Mouse (Mus musculus) adrenal gland, adult 8-10 months (tissue): ENCODE data around the gene Slc3a1. TPM values are rescaled to one million over a fixed set of nuclear protein-coding genes. Genes with fewer than 3 reads are reported as not detected.

ENCODE experiments used
- DNase-seq: peaks from one replicate; pipeline ENCODE4 v3.0.0; 2022
- total RNA-seq, 4 experiments: library from RNA; stranded (reverse); gene quantifications; 2 replicates each; pipeline ENCODE4 v1.2.4; 2022

Gene Slc3a1
- total RNA-seq: under 1 TPM; 0.32 to 0.95 (median 0.62) TPM

DNA sequence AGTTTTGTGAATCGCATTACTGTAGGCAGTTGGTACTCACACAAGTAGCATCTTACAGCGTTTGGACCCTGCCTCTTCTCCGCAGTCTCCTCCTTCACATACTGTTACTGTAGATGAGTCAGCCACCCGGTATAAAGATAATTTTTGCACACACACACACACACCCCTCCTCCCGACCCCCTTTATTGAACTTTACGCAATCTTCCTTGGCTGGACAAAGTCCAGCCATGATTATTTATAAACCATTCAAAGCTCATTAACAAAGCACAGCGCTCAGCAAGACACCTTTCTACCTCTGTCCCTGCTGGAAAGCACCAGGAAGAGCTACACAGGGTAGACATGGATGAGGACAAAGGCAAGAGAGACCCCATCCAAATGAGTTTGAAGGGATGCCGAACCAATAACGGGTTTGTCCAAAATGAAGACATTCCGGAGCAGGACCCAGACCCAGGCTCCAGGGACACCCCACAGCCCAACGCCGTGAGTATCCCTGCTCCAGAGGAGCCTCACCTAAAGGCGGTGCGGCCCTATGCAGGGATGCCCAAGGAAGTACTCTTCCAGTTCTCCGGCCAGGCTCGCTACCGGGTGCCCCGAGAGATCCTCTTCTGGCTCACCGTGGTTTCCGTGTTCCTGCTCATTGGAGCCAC is at the start of gene Slc3a1:
TSS of gene Slc3a1 (plus strand) at position 284 of the 647 bp plus-strand sequence.
- no peak for DNase-seq

DNA sequence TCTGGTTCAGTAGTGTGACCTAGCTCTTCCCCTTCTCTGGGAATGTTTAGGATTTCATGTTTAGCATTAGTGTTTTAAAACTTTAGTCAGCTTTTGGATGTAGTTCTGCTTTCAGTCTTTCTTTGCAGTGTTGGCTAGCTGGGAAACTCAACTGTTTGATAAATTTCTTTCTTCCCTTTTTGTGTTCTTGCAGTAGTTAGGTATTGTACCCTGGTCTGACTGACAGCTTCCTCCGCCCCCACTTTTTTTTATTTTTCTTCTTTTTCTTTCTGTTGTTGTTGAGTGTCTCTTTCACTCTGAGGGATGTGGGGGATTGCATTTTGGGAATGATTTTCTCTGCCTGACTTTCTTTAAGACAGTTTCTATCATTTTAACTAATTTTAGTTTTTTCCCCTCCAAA is 46.5 kb upstream of the Slc3a1 start:
- DNase-seq: no peak

DNA sequence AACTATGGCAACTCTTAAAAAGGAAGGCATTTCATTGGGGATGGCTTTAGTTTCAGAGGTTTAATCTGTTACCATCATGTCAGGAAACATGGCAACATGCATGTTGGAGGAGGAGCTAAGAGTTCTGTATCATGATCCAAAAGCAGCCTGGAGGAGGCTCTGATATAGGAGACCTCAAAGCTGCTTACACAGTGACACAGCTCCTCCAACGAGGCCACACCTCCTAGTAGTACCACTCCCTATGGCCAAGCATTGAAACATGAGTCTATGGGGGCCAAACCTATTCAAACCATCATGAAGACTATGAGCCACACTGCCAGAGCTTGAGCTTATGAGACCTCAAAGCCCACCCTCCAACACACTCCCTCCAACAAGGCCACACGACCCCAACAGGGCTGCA is 45.4 kb upstream of the Slc3a1 start:
- no peak for DNase-seq

DNA sequence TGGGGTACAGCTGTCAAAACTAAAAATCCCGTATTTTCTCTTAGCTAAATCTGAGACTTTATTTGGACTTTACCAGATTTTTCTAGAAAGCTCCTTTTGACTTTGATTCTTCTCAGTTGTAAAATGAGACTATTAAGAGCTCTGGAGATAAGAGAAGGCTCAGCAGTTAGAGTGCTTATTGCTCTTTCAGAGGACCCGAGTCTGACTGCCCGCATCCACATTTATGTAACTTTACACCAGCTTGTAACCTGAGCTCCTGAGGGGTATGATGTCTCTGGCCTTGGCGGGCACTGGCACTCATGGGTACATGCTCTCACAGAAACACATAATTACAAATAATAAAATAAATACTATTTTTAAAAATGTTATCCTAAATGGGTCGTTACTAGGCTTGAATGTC is 41.8 kb upstream of the Slc3a1 start:
- DNase-seq: no peak

DNA sequence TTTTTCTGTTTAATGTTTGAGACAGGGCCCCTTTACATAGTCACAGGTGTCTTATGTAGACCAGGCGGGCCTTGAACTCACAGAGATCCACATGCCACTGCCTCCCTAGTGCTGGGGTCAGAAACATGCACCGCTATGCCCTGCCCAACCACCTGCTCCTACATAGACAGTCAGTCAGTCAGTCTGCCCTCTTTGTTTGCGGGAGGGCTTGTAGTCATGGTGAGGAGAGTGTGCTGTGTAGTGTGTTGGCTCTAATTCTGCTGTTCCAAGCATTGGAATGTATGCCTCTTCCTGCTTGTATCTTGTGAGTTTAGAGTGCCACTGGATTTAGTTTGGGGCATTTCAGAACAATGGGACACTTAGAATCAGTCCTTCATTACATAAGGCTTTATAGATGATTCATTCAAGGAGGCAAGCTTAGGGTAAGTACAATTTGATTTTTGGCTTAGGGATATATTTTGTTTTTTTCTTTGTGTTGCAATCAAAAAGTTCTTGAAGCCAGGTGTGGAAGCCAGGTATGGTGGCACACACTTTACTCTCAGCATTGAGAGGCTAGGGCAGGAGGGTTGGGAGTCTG is 40.3 kb upstream of the Slc3a1 start:
- no peak for DNase-seq

DNA sequence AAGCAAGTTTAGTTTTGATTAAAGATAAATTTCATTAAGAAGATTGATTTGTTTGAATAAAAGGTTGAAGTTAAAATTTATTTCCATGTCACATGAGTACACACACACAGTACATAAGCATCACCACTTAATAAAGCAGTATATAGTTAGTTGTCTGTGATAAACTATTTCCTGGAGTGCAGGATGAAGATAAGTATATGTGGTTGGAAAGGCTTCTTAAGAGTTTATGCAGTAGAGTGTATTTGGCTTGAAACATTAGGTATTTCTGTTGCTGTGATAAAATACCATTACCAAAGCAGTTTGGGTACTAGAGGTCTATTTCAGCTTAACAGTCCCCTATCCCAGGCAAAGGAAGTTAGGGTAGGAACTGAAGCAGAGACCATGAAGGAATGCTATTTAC is 39.7 kb upstream of the Slc3a1 start:
- no peak for DNase-seq

DNA sequence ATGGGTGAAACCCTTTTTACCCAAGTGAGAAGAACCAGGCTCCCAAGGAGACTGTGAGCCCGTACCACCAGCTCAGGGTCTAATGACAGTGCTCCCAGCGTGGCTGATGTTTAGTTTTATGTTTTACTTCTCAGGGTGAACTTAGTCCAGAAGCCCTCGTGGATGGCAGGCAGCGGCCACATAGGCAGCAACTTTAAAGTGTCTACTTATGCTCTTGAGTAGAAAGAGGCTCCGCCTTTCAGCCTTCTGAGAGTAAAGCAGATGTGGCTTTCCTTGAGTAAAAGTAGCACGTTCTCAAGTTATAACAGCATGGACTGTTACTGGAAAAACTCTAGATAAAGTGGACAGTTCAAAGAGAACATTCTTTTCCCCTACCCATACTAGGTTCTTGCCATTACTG is 32.3 kb upstream of the Slc3a1 start:
- no peak for DNase-seq

DNA sequence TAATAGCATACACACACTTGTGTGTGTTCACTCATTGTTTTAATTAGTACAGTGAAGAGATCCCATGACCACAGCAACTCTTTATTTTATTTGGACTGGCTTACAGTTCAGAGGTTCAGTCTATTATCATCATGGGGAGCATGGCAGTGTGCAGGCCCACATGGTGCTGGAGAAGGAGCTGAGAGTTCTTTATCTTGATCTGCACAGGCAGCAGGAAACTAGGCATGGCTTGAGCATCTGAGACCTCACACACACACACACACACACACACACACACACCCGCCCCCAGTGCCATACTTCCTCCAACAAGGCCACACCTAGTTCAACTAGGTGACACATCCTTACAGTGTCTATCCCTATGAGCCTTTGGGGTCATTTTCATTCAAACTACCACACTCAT is 30.5 kb upstream of the Slc3a1 start:
- DNase-seq: no peak

DNA sequence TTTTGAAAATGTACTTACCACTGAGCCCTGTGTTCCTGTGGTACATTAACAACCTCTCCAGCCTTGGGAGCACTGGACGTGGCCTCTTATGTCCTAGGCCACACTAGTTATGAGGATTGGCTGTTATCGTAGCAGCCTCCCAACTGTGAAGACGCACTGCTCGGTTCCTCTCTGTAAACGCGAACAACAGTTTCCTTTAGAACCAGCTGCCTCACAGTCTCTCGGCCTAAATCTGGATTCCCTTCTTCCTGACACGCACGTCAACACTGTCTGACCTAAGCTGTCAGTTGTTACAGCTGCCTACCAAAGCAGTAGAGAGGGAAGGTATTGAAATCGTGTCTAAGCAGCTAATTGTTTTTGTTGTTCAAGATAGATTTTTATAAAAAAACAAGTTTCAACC is 28.5 kb upstream of the Slc3a1 start:
- no peak for DNase-seq

DNA sequence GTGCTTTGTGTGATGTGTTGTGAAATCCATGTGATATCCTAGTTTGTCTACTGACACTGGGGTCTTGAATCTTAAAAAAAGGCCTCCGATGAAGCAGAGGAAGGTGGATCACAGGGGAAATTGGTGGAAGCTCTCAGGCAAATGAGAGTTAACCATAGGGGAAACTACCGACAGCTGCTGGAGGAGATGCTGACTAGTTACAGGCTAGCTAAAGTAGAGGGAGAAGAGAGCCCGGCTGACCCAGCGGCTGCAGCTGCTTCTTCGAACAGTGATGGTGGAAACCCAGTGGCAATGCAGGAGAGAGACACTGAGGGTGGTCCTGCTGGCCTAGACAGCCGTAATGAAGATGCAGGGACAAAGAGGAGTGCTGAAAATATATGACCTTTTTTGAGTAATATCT is 14.7 kb upstream of the Slc3a1 start:
- DNase-seq: no peak

DNA sequence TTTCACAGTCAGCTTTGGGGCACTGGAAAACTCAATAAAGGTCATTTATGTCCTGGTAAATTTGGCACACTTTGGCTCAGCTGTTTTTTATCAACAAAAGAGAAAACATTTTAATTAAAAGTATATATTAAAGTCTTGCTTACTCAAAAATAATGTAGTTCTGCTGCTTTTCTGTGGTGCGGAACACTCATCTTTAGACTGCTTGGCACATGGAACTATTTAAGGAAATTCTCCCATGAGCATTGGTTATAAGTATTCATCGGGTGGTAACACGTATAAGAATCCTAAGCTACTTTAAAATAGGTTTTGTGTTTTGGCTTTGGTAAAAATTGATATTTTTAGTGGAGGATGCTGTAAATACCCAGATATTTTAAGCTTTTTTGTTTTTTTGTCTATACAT is 13.5 kb upstream of the Slc3a1 start:
- DNase-seq: no peak

DNA sequence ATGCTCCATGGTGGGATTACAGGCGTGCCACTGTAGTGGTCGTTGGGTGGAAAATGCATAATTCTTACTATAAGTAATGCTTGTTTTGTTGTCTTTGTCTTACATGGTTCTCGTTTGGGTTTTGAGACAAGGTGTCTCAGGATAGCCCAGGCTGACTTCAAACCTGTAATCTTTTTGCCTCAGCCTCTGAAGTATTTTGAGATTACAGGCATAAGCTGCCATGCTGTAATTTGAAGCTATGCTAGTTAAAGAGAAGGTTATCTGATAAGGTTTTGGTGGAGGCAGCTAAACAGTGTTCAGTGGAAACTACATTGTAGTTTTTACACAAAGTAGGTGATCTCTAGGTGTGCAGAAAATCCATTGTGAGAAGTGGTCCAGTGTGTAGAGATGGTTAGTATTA is 9.8 kb upstream of the Slc3a1 start:
- DNase-seq: no peak

DNA sequence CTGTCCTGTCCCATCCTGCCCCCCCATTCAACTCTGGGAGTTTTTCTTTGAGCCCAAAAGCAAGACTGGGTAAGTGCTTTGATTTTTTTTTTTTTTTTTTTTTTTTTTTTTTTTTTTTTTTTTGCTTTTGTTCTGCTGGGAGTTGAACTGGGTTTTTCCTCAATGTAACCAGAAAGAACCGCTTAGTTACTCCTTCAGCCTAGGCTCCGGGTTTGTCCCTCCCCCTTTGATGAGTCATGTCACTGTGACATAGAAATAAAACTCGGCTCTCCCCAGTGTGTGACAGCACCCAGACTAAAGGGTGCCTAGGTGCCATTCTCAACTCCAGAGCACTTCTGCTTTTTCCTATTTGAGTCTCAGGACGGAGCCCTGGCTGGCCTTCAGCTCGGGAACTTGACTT is 9.4 kb upstream of the Slc3a1 start:
- DNase-seq: peak; percentile 21

DNA sequence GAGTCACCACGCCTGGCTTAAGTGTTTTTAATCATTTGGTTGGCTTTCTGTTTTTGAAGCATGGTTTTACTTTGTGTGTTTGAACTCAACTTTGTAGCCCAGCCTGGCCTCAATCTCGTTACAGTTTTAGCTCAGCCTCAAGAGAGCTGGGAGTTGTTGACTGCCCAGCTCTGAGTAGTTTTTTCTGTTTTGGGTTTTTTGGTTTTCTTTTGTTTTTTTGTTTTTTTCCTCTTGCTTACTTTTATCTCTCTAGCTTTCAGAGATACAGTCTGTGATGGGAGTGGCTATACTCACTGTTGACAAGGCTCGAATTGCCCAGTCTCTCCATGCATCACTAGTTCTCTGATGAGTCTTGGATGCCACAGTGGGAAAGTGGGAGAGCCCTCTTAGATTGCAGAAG is 7.8 kb upstream of the Slc3a1 start:
- no peak for DNase-seq

DNA sequence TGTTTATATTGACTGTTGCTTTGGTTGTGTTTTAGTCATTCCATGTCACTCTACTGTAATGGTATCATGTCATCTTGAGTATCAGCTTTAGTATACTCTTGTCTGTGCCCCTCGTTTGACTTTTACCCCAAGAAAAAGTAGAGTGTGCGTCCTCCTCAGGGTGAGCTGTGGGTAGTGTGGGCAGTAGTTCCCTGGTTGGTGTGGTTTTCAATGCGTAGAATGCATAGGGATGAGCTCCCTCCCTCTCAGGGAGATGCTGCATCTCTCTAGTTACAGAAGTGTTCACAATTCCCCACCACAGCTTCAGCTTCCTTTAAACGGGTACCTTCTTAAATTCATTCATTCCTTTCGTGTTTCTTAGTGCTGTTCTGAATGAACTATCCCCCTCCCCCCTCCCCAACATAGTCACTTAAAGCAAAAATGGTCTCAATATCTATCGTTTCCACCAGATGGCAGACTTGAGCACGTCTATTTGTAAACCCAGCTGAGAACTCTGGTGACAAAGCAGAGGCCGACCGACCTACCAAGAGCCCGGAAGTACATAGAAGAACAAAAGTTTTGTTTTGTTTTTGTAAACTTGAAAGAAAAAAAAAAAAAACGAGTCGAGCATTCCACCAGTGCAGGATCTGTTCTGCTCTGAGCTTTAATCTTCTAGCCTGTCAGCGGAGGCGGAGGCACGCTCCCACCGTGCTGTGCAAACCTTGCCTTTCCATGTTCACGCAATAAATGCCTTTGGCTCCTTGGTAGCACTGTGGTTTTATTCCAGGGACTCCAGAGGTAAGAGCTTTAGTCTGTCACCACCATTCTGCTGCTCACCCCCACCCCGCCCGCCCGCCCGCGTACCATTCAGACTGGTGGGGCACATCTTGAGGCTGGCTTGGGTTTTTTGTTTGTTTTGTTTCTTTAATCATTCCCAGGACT is 4.7 kb upstream of the Slc3a1 start:
- DNase-seq: no peak

DNA sequence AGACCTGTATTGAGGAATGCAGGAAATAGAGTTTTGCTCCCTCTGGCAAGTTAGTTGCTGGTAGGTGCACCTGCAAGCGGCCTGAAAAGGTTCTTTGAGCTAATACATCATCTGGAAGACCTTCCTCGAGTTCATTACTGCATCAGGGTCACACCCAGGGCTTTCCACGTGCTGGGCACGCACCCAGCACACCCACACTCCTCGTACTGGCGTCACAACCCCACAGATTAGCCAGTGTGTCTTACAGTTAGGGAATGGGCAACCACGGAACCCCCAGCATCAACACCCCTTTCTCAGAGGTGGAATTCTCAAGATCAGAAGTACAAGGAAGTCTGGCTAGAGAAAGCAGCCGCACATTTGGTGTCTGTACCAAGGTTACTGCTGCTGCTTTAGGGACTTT is 3.9 kb upstream of the Slc3a1 start:
- no peak for DNase-seq

DNA sequence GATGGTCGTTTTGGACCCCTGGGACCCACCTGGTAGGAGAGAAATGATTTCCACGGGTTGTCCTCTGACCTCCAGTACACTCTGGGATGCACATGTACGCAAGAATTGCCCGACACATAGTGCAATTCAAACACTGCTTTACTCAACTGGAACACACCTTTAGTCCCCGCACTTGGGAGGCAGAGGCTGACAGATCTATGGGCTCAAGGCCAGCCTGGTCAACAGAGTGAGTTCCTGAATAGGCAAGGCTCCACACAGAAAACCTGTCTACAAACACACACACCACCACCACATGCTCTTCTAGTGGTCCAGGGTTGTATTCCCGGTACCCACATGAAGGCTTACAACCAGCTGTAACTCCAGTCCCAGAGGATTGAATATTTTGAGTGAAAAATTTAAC is 3.0 kb upstream of the Slc3a1 start:
- DNase-seq: no peak

DNA sequence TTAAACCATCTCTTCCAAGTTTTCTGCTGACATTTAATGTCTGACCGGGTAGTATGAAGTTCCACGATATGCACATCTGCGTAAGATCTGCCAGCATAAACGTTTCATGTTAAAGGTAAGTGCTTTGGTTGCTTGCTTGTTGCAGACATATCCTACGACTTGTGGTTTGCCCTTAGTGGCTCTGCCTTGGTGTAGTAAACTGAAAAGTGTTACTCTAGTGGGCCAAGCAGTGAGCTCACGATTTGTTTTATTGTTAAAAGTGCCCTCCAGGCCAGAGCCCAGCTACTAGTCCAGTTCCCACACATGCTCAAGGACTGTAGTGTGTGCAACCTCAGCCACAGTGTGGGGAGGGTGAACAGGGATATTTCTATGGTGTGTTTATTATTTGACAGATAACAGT is 1.7 kb upstream of the Slc3a1 start:
- no peak for DNase-seq

DNA sequence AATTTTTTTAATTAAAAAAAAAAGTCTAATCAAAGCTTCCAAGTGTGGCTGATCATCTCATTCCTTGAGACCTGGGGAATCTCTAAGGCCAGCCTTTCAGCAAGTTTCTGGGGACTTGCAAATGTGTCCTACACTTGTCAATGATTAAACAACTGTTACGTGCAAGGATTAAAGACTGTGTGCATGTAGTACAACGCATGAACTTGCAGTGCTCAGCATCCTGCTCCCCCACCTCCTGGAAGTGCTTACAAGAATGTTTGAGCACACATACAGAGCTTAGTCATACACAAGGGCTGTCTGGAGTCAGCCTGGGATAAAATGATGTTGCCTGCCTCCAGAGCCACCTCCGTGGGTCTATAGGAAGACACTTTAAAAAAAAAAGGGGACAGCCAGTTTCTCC is 929 bp upstream of the Slc3a1 start:
- DNase-seq: no peak

DNA sequence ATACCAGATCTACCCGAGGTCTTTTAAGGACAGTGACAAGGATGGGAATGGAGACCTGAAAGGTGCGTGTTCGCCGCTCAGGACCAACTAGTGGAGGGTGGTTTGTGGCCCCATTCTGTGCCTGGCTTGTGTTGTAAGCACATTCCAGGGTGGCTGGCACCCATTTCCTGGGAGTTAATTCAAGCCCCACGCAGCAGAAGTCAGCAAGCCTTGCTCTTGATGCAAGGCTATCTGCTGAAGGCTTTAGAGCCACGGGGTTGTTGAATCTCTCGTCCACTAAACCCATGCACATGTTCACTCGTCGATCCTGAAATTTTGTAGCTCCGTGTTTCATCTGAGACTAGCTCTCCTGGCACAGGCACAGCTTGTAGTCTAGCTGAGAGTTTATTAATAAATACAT is 621 bp downstream of the Slc3a1 start:
- DNase-seq: no peak

DNA sequence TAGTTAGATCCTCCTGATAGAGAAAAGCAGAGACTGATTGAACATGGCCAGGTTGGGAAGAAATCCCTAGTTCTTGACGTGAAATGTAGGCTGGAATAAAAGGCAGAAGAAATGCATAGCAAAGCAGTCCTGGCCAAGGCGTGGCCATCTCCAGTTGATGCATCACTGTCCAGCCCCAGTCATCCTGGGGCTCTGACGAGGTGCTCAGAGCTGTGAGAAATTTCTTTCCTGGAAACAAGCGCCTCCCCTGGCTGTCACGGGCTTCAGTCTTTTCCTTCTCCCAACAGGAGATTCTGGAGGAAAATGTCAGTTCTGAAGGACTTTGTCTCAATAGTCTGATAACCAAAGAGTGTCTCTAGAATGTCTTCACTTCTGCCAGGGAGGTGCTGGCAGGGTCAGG is 2.5 kb downstream of the Slc3a1 start:
- no peak for DNase-seq

DNA sequence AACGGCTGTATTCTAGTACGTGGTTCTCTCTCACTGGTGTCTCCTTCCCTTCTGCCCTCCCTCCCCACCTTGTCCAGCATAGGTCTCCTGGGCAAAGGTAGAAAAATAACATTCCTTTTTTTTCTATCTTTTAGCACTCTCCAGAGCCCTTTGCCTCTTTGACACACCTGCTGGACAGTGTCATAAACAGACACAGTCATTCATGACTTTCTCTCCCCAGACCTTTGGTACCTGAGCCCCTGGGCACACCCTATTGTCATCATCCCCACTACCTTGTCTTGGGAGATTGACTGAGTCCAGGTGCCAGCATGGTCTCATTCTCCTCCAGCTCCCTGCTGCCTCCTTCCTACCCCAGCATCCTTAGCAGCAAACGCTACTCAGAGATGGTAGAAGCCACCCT is 4.9 kb downstream of the Slc3a1 start:
- no peak for DNase-seq

DNA sequence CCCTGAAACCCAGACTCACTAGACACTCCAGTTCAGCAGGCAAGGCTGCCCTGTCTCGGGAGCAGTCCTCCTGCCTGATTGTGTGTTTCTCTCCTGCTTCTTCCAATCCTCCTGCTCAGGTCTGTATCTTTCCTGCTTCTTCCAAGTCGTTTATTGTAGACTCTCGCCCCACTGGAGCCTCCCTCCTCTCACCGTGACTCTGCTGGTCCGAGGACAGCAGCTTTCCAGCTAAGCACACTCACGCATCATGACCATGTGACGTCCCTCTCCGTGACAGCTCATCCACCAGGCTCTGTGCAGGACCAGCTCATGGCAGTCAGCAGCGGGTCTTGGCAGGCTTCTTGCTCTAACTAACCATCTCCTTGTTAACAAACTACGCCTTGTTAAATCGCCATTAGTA is 5.9 kb downstream of the Slc3a1 start:
- peak; percentile 29 for DNase-seq

DNA sequence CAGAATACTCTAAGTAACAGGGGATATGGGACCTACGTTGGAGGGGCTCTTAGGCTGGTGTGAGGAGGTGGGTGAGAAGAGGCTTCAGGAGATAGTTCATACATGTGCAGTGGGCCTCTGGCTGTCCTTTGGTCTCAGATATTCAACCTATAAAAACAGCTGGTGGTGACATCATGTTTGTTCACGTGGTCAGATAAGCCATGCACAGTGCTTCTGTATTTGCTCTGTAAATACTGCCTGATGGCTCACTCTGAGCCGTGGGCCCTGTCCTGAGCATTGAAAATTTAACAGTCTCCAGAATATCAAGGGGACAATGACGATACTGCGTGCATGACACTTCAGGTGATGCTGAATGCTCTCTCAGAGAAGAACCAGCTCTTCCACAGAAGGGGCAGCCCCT is 9.7 kb downstream of the Slc3a1 start:
- no peak for DNase-seq
